Mouse (Mus musculus): ENCODE results near the gene Zfp560. TPM values are rescaled to one million over a fixed set of nuclear protein-coding genes. Genes with fewer than 3 reads are reported as not detected.

Gene Zfp560
- 32.7 and 40.1 TPM in 2 replicates for polyA plus RNA-seq (2014; fragmentation: Nextera tagmentation; extraction: Ambion mirVana)

GRCm38 (mm10) chr9:20384532-20385342 is at the start of gene Zfp560:
Gene Zfp560, minus strand, starts transcription at chr9:20385177.
- H3K4me2 ChIP-seq (ENCODE audit: low read depth, low read length): peak within 1 kb of the TSS; percentile 82

GRCm38 (mm10) chr9:20430004-20430403 is 45.0 kb upstream of the Zfp560 start:
- ATAC-seq (ENCODE audit: low read depth): no peak; the same call in 1 of the 2 replicates
- WGBS: 83% methylated on average over 3 of the region's 3 CpGs
- H3K9me3 ChIP-seq (ENCODE audit: control insufficient read depth, low read length): 0 out of 2 replicates have a peak, but pooled peaks cover 2% of the 10 kb centered on the region

More at GRCm38 (mm10) chr9:20384532-20385342, at the start of gene Zfp560:
- DNase-seq (ENCODE audit: low spot score): peak; percentile 95
- H3K9me3 ChIP-seq (ENCODE audit: control insufficient read depth, low read length): no peaks in the 10 kb centered on the region; the same call in 1 of the 2 replicates
- no peaks in the 10 kb centered on the region for H3K36me3 ChIP-seq (ENCODE audit: control insufficient read depth, insufficient read depth, low read length)
- WGBS: 3% methylated on average over 40 of the region's 40 CpGs
- no peaks in the 10 kb centered on the region for H3K27me3 ChIP-seq (replicated peaks; ENCODE audit: control insufficient read depth, insufficient read depth, low read length)
- ATAC-seq (ENCODE audit: low read depth): peak; percentile 100
- H3K9ac ChIP-seq (ENCODE audit: low read depth, low read length): peak within 1 kb of the TSS; percentile 77
- peaks cover 12% of the 10 kb centered on the region; the same call in 1 of the 2 replicates for H3K4me1 ChIP-seq (ENCODE audit: control insufficient read depth, insufficient read depth, low read length)
- peak within 1 kb of the TSS; percentile 79 for H3K27ac ChIP-seq (replicated peaks; ENCODE audit: low read depth, low read length)
- peak within 1 kb of the TSS; percentile 69 for H3K4me3 ChIP-seq (ENCODE audit: low read depth, low read length)

GRCm38 (mm10) chr9:20411460-20411859 is 26.5 kb upstream of the Zfp560 start:
- H3K9me3 ChIP-seq (ENCODE audit: control insufficient read depth, low read length): no peaks in the 10 kb centered on the region
- DNase-seq (ENCODE audit: low spot score): no peak
- no peaks in the 10 kb centered on the region for H3K27me3 ChIP-seq (replicated peaks; ENCODE audit: control insufficient read depth, insufficient read depth, low read length)
- no peak overlapping the region for H3K4me3 ChIP-seq (ENCODE audit: low read depth, low read length)
- H3K27ac ChIP-seq (replicated peaks; ENCODE audit: low read depth, low read length): no peak overlapping the region
- 32% methylated on average over 1 of the region's 1 CpGs for WGBS
- no peaks in the 10 kb centered on the region for H3K36me3 ChIP-seq (ENCODE audit: control insufficient read depth, insufficient read depth, low read length)
- no peak overlapping the region for H3K4me2 ChIP-seq (ENCODE audit: low read depth, low read length)
- H3K4me1 ChIP-seq (ENCODE audit: control insufficient read depth, insufficient read depth, low read length): no peaks in the 10 kb centered on the region
- no peak overlapping the region for H3K9ac ChIP-seq (ENCODE audit: low read depth, low read length)
- no peak for ATAC-seq (ENCODE audit: low read depth)

More at GRCm38 (mm10) chr9:20430004-20430403, 45.0 kb upstream of the Zfp560 start:
- Histone ChIP-seq H3K4me3 (ENCODE audit: low read depth, low read length) (no peak overlapping the region), H3K27me3 (replicated peaks; ENCODE audit: control insufficient read depth, insufficient read depth, low read length) (no peaks in the 10 kb centered on the region), H3K4me1 (ENCODE audit: control insufficient read depth, insufficient read depth, low read length) (no peaks in the 10 kb centered on the region), H3K36me3 (ENCODE audit: control insufficient read depth, insufficient read depth, low read length) (peaks cover 16% of the 10 kb centered on the region; the same call in 1 of the 2 replicates), H3K27ac (replicated peaks; ENCODE audit: low read depth, low read length) (no peak overlapping the region), H3K9ac (ENCODE audit: low read depth, low read length) (no peak overlapping the region), H3K4me2 (ENCODE audit: low read depth, low read length) (no peak overlapping the region)
- DNase-seq (ENCODE audit: low spot score): no peak

- DNase-seq (ENCODE audit: low spot score): no peak
Measured at GRCm38 (mm10) chr9:20409319-20409718, 24.3 kb upstream of the Zfp560 start.

GRCm38 (mm10) chr9:20385343-20385703 is 346 bp upstream of the Zfp560 start:
- Histone ChIP-seq H3K4me2 (ENCODE audit: low read depth, low read length) (peak overlapping the region; percentile 82), H3K9me3 (ENCODE audit: control insufficient read depth, low read length) (no peaks in the 10 kb centered on the region; the same call in 1 of the 2 replicates), H3K27ac (replicated peaks; ENCODE audit: low read depth, low read length) (peak overlapping the region; percentile 79), H3K4me1 (ENCODE audit: control insufficient read depth, insufficient read depth, low read length) (peaks cover 12% of the 10 kb centered on the region; the same call in 1 of the 2 replicates), H3K9ac (ENCODE audit: low read depth, low read length) (peak overlapping the region; percentile 77), H3K4me3 (ENCODE audit: low read depth, low read length) (peak overlapping the region; percentile 69), H3K27me3 (replicated peaks; ENCODE audit: control insufficient read depth, insufficient read depth, low read length) (no peaks in the 10 kb centered on the region), H3K36me3 (ENCODE audit: control insufficient read depth, insufficient read depth, low read length) (no peaks in the 10 kb centered on the region)
- DNase-seq (ENCODE audit: low spot score): no peak
- 21% methylated on average over 16 of the region's 16 CpGs for WGBS
- peak; percentile 62 for ATAC-seq (ENCODE audit: low read depth)

More at GRCm38 (mm10) chr9:20409319-20409718, 24.3 kb upstream of the Zfp560 start:
- H3K9me3 ChIP-seq (ENCODE audit: control insufficient read depth, low read length): no peaks in the 10 kb centered on the region
- H3K4me2 ChIP-seq (ENCODE audit: low read depth, low read length): no peak overlapping the region
- no peak overlapping the region for H3K9ac ChIP-seq (ENCODE audit: low read depth, low read length)
- H3K4me3 ChIP-seq (ENCODE audit: low read depth, low read length): no peak overlapping the region
- no peaks in the 10 kb centered on the region for H3K4me1 ChIP-seq (ENCODE audit: control insufficient read depth, insufficient read depth, low read length)
- H3K27ac ChIP-seq (replicated peaks; ENCODE audit: low read depth, low read length): no peak overlapping the region
- H3K36me3 ChIP-seq (ENCODE audit: control insufficient read depth, insufficient read depth, low read length): no peaks in the 10 kb centered on the region
- ATAC-seq (ENCODE audit: low read depth): no peak
- 89% methylated on average over 2 of the region's 2 CpGs for WGBS
- no peaks in the 10 kb centered on the region for H3K27me3 ChIP-seq (replicated peaks; ENCODE audit: control insufficient read depth, insufficient read depth, low read length)

GRCm38 (mm10) chr9:20383659-20384058 is 1.3 kb downstream of the Zfp560 start:
- peak overlapping the region; percentile 82 for H3K4me2 ChIP-seq (ENCODE audit: low read depth, low read length)
- H3K4me1 ChIP-seq (ENCODE audit: control insufficient read depth, insufficient read depth, low read length): peaks cover 12% of the 10 kb centered on the region; the same call in 1 of the 2 replicates
- H3K9me3 ChIP-seq (ENCODE audit: control insufficient read depth, low read length): no peaks in the 10 kb centered on the region; the same call in 1 of the 2 replicates
- H3K4me3 ChIP-seq (ENCODE audit: low read depth, low read length): peak overlapping the region; percentile 69; the same call in 1 of the 2 replicates
- no peak for DNase-seq (ENCODE audit: low spot score)
- 86% methylated on average over 7 of the region's 7 CpGs for WGBS
- no peaks in the 10 kb centered on the region for H3K27me3 ChIP-seq (replicated peaks; ENCODE audit: control insufficient read depth, insufficient read depth, low read length)
- no peak overlapping the region for H3K27ac ChIP-seq (replicated peaks; ENCODE audit: low read depth, low read length)
- no peak overlapping the region for H3K9ac ChIP-seq (ENCODE audit: low read depth, low read length)
- no peak for ATAC-seq (ENCODE audit: low read depth)
- no peaks in the 10 kb centered on the region for H3K36me3 ChIP-seq (ENCODE audit: control insufficient read depth, insufficient read depth, low read length)

GRCm38 (mm10) chr9:20374712-20375111 is 10.3 kb downstream of the Zfp560 start:
- Histone ChIP-seq H3K4me2 (ENCODE audit: low read depth, low read length) (no peak overlapping the region), H3K4me1 (ENCODE audit: control insufficient read depth, insufficient read depth, low read length) (no peaks in the 10 kb centered on the region), H3K4me3 (ENCODE audit: low read depth, low read length) (no peak overlapping the region), H3K27me3 (replicated peaks; ENCODE audit: control insufficient read depth, insufficient read depth, low read length) (no peaks in the 10 kb centered on the region), H3K27ac (replicated peaks; ENCODE audit: low read depth, low read length) (no peak overlapping the region), H3K9me3 (ENCODE audit: control insufficient read depth, low read length) (peaks cover 7% of the 10 kb centered on the region; the same call in 1 of the 2 replicates), H3K9ac (ENCODE audit: low read depth, low read length) (no peak overlapping the region), H3K36me3 (ENCODE audit: control insufficient read depth, insufficient read depth, low read length) (no peaks in the 10 kb centered on the region)
- WGBS: 90% methylated on average over 1 of the region's 1 CpGs
- DNase-seq (ENCODE audit: low spot score): no peak
- no peak for ATAC-seq (ENCODE audit: low read depth)

GRCm38 (mm10) chr9:20367311-20367710 is 17.7 kb downstream of the Zfp560 start:
- Histone ChIP-seq H3K27ac (replicated peaks; ENCODE audit: low read depth, low read length) (no peak overlapping the region), H3K4me2 (ENCODE audit: low read depth, low read length) (no peak overlapping the region), H3K4me3 (ENCODE audit: low read depth, low read length) (no peak overlapping the region), H3K9me3 (ENCODE audit: control insufficient read depth, low read length) (peaks cover 19% of the 10 kb centered on the region), H3K27me3 (replicated peaks; ENCODE audit: control insufficient read depth, insufficient read depth, low read length) (no peaks in the 10 kb centered on the region), H3K4me1 (ENCODE audit: control insufficient read depth, insufficient read depth, low read length) (no peaks in the 10 kb centered on the region), H3K36me3 (ENCODE audit: control insufficient read depth, insufficient read depth, low read length) (no peaks in the 10 kb centered on the region), H3K9ac (ENCODE audit: low read depth, low read length) (no peak overlapping the region)
- no peak for DNase-seq (ENCODE audit: low spot score)
- WGBS: 95% methylated on average over 2 of the region's 2 CpGs
- no peak for ATAC-seq (ENCODE audit: low read depth)
